Mouse (Mus musculus): ENCODE results near the gene Grm7. TPM values are rescaled to one million over a fixed set of nuclear protein-coding genes. Genes with fewer than 3 reads are reported as not detected.

Grm7 gene
- polyA plus RNA-seq, 1 experiment from 2014 or later = 0.44 TPM

GRCm38 (mm10) chr6:110709763-110710162 lies 64.4 kb downstream of the Grm7 start:
- no peaks in the 10 kb centered on the region for H3K9me3 ChIP-seq (ENCODE audit: control insufficient read depth, low read length)
- H3K27me3 ChIP-seq (replicated peaks; ENCODE audit: control insufficient read depth, insufficient read depth, low read length) = no peaks in the 10 kb centered on the region
- no peak for ATAC-seq (replicated peaks; ENCODE audit: low FRiP score)
- no peak for DNase-seq (ENCODE audit: low spot score)
- no peak overlapping the region for H3K9ac ChIP-seq (ENCODE audit: low read depth, low read length)
- H3K4me2 ChIP-seq = no peak overlapping the region
- H3K36me3 ChIP-seq (ENCODE audit: control insufficient read depth, insufficient read depth, low read length) = no peaks in the 10 kb centered on the region
- H3K27ac ChIP-seq (ENCODE audit: low read depth, low read length) = no peak overlapping the region
- WGBS = 74% methylated on average over 5 of the region's 5 CpGs
- H3K4me3 ChIP-seq (ENCODE audit: low read depth, low read length) = no peak overlapping the region
- no peaks in the 10 kb centered on the region for H3K4me1 ChIP-seq (replicated peaks; ENCODE audit: control insufficient read depth, insufficient read depth, low read length)

- Histone ChIP-seq H3K9me3 (ENCODE audit: control insufficient read depth, low read length) (no peaks in the 10 kb centered on the region), H3K27me3 (replicated peaks; ENCODE audit: control insufficient read depth, insufficient read depth, low read length) (no peaks in the 10 kb centered on the region), H3K4me3 (ENCODE audit: low read depth, low read length) (no peak overlapping the region), H3K36me3 (ENCODE audit: control insufficient read depth, insufficient read depth, low read length) (no peaks in the 10 kb centered on the region), H3K4me1 (replicated peaks; ENCODE audit: control insufficient read depth, insufficient read depth, low read length) (no peaks in the 10 kb centered on the region), H3K27ac (ENCODE audit: low read depth, low read length) (no peak overlapping the region), H3K9ac (ENCODE audit: low read depth, low read length) (no peak overlapping the region), H3K4me2 (no peak overlapping the region)
- DNase-seq (ENCODE audit: low spot score) (no peak), ATAC-seq (replicated peaks; ENCODE audit: low FRiP score) (no peak)
- WGBS = 88% methylated on average over 3 of the region's 3 CpGs
These were observed 69.6 kb downstream of the Grm7 start for GRCm38 (mm10) chr6:110714943-110715342.

- Histone ChIP-seq H3K9me3 (ENCODE audit: control insufficient read depth, low read length) (no peaks in the 10 kb centered on the region), H3K27me3 (replicated peaks; ENCODE audit: control insufficient read depth, insufficient read depth, low read length) (no peaks in the 10 kb centered on the region), H3K36me3 (ENCODE audit: control insufficient read depth, insufficient read depth, low read length) (no peaks in the 10 kb centered on the region), H3K27ac (ENCODE audit: low read depth, low read length) (no peak overlapping the region), H3K4me2 (no peak overlapping the region), H3K4me3 (ENCODE audit: low read depth, low read length) (no peak overlapping the region), H3K4me1 (replicated peaks; ENCODE audit: control insufficient read depth, insufficient read depth, low read length) (no peaks in the 10 kb centered on the region), H3K9ac (ENCODE audit: low read depth, low read length) (no peak overlapping the region)
- 85% methylated on average over 4 of the region's 4 CpGs for WGBS
- DNase-seq (ENCODE audit: low spot score) (no peak), ATAC-seq (replicated peaks; ENCODE audit: low FRiP score) (no peak)
These were observed 78.0 kb downstream of the Grm7 start for GRCm38 (mm10) chr6:110723371-110723770.

- H3K9ac ChIP-seq (ENCODE audit: low read depth, low read length) = no peak overlapping the region
- DNase-seq (ENCODE audit: low spot score) (no peak), ATAC-seq (replicated peaks; ENCODE audit: low FRiP score) (no peak)
- H3K36me3 ChIP-seq (ENCODE audit: control insufficient read depth, insufficient read depth, low read length) = no peaks in the 10 kb centered on the region
- WGBS = 77% methylated on average over 2 of the region's 2 CpGs
- H3K4me2 ChIP-seq = no peak overlapping the region
- no peaks in the 10 kb centered on the region for H3K9me3 ChIP-seq (ENCODE audit: control insufficient read depth, low read length)
- no peak overlapping the region for H3K4me3 ChIP-seq (ENCODE audit: low read depth, low read length)
- H3K27ac ChIP-seq (ENCODE audit: low read depth, low read length) = no peak overlapping the region
- H3K4me1 ChIP-seq (replicated peaks; ENCODE audit: control insufficient read depth, insufficient read depth, low read length) = no peaks in the 10 kb centered on the region
- no peaks in the 10 kb centered on the region for H3K27me3 ChIP-seq (replicated peaks; ENCODE audit: control insufficient read depth, insufficient read depth, low read length)
These were observed 88.5 kb downstream of the Grm7 start for GRCm38 (mm10) chr6:110733914-110734313.

DNA sequence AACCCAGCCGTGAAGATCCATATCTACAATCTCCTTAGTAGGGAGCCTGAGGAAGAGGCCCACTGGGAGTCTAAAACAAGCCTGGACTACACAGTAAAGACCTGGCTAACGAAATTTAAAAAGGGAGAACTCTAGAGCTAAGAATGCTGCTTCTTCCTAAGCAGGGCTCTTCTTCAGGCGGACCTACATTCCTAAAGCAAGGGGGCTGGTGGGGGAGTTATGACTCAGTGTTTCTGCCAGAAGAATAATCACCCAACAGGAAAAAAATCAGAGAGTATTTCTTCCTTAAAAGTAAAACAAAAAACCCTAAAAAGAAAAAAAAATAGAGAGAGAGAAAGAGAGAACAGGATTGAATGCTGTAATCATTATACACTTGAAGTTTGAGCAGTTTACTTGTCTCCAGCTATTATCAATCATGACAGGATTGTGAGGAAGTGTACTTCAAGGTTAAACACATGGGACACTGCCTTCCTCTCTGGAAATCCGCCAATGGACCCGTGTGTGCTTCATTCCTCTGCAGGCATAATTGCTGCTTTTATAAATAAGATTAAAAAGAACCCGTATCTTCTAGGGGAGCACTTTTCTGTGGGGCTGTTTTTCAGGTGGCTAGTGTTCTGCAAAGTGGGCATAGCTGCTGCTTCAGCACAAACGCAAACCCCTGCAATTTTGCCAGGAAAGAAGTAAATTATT lies 98.7 kb downstream of the Grm7 start:
- no peak overlapping the region for H3K4me3 ChIP-seq (ENCODE audit: low read depth, low read length)
- no peaks in the 10 kb centered on the region for H3K9me3 ChIP-seq (ENCODE audit: control insufficient read depth, low read length)
- H3K27ac ChIP-seq (ENCODE audit: low read depth, low read length) = no peak overlapping the region
- no peak overlapping the region for H3K9ac ChIP-seq (ENCODE audit: low read depth, low read length)
- DNase-seq (ENCODE audit: low spot score) (no peak), ATAC-seq (replicated peaks; ENCODE audit: low FRiP score) (no peak)
- H3K27me3 ChIP-seq (replicated peaks; ENCODE audit: control insufficient read depth, insufficient read depth, low read length) = no peaks in the 10 kb centered on the region
- no peaks in the 10 kb centered on the region for H3K36me3 ChIP-seq (ENCODE audit: control insufficient read depth, insufficient read depth, low read length)
- no peaks in the 10 kb centered on the region for H3K4me1 ChIP-seq (replicated peaks; ENCODE audit: control insufficient read depth, insufficient read depth, low read length)
- no peak overlapping the region for H3K4me2 ChIP-seq
- 53% methylated on average over 7 of the region's 7 CpGs for WGBS

DNA sequence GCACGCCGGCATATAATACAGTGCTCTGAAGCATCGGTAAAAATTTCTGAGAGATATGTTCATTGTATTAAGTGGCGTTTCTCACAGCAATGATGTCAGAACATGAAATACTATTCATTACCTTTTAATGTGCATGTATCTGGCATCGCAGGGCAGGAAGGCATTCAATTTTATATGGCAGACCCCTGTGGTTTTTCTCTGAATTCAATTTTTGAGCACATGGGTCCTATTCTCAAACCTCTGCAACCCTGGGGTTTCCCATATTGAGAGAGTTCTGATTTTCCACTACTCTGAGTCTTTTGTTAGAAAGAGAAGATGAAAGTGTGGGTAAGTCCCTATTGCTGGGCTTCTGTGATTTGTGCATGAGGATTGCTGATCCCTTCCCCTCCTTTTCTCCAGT lies 110.5 kb downstream of the Grm7 start:
- ATAC-seq (replicated peaks; ENCODE audit: low FRiP score) (no peak), DNase-seq (ENCODE audit: low spot score) (no peak)
- H3K4me1 ChIP-seq (replicated peaks; ENCODE audit: control insufficient read depth, insufficient read depth, low read length) = no peaks in the 10 kb centered on the region
- no peak overlapping the region for H3K4me2 ChIP-seq
- no peaks in the 10 kb centered on the region for H3K27me3 ChIP-seq (replicated peaks; ENCODE audit: control insufficient read depth, insufficient read depth, low read length)
- H3K27ac ChIP-seq (ENCODE audit: low read depth, low read length) = no peak overlapping the region
- no peak overlapping the region for H3K4me3 ChIP-seq (ENCODE audit: low read depth, low read length)
- H3K9ac ChIP-seq (ENCODE audit: low read depth, low read length) = no peak overlapping the region
- H3K36me3 ChIP-seq (ENCODE audit: control insufficient read depth, insufficient read depth, low read length) = no peaks in the 10 kb centered on the region
- WGBS = 91% methylated on average over 5 of the region's 5 CpGs
- H3K9me3 ChIP-seq (ENCODE audit: control insufficient read depth, low read length) = no peaks in the 10 kb centered on the region

DNA sequence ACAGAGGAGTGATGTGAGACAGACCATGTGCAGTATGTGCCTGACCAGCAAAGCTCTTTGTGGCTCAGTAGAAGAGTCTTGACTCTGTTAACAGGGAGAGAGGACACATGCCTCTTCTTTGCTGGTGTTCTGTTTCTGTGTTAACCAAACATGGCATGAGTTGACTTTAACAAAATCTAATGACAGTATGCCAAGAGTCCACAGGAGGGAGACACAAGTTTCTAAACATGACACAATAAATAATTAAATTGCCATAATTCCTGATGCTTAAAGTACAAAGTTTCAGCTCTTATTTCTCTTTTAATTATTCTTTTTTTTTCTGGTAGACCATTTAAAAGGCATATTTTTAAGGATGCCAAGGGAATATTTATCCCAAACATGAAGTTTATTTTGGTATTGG lies 124.2 kb downstream of the Grm7 start:
- Histone ChIP-seq H3K4me1 (replicated peaks; ENCODE audit: control insufficient read depth, insufficient read depth, low read length) (no peaks in the 10 kb centered on the region), H3K9ac (ENCODE audit: low read depth, low read length) (no peak overlapping the region), H3K9me3 (ENCODE audit: control insufficient read depth, low read length) (no peaks in the 10 kb centered on the region), H3K4me3 (ENCODE audit: low read depth, low read length) (no peak overlapping the region), H3K4me2 (no peak overlapping the region), H3K27me3 (replicated peaks; ENCODE audit: control insufficient read depth, insufficient read depth, low read length) (no peaks in the 10 kb centered on the region), H3K27ac (ENCODE audit: low read depth, low read length) (no peak overlapping the region), H3K36me3 (ENCODE audit: control insufficient read depth, insufficient read depth, low read length) (no peaks in the 10 kb centered on the region)
- ATAC-seq (replicated peaks; ENCODE audit: low FRiP score) (no peak), DNase-seq (ENCODE audit: low spot score) (no peak)

DNA sequence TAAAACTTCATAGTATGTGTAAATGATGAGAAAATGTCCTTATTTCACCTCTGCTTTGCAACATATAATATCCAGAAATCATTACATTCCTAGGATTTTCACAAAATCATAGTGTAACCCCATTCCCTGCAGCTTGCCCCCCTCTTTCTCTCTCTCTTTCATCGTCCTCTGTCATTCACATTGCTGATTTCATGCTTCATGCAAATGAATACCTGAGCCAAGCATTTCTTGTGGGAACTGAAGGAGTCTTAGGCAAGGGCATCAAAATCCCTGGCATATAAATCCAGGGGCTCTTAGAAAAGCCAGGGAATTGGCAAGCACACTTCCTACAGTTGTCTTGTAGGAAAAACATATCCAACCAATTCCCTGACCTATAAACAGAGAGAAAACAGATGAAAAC lies 127.3 kb downstream of the Grm7 start:
- ATAC-seq (replicated peaks; ENCODE audit: low FRiP score) = no peak
- H3K27me3 ChIP-seq (replicated peaks; ENCODE audit: control insufficient read depth, insufficient read depth, low read length) = no peaks in the 10 kb centered on the region

GRCm38 (mm10) chr6:110776046-110776445 lies 130.7 kb downstream of the Grm7 start:
- Histone ChIP-seq H3K9me3 (ENCODE audit: control insufficient read depth, low read length) (no peaks in the 10 kb centered on the region), H3K36me3 (ENCODE audit: control insufficient read depth, insufficient read depth, low read length) (no peaks in the 10 kb centered on the region), H3K27ac (ENCODE audit: low read depth, low read length) (no peak overlapping the region), H3K4me3 (ENCODE audit: low read depth, low read length) (no peak overlapping the region), H3K27me3 (replicated peaks; ENCODE audit: control insufficient read depth, insufficient read depth, low read length) (no peaks in the 10 kb centered on the region), H3K4me1 (replicated peaks; ENCODE audit: control insufficient read depth, insufficient read depth, low read length) (no peaks in the 10 kb centered on the region), H3K4me2 (no peak overlapping the region), H3K9ac (ENCODE audit: low read depth, low read length) (no peak overlapping the region)
- ATAC-seq (replicated peaks; ENCODE audit: low FRiP score) = no peak
- DNase-seq (ENCODE audit: low spot score) = no peak
- 88% methylated on average over 6 of the region's 6 CpGs for WGBS

More for the DNA sequence above, 127.3 kb downstream of the Grm7 start:
- Histone ChIP-seq H3K4me3 (ENCODE audit: low read depth, low read length) (no peak overlapping the region), H3K4me2 (no peak overlapping the region), H3K9ac (ENCODE audit: low read depth, low read length) (no peak overlapping the region), H3K36me3 (ENCODE audit: control insufficient read depth, insufficient read depth, low read length) (no peaks in the 10 kb centered on the region), H3K4me1 (replicated peaks; ENCODE audit: control insufficient read depth, insufficient read depth, low read length) (no peaks in the 10 kb centered on the region), H3K9me3 (ENCODE audit: control insufficient read depth, low read length) (no peaks in the 10 kb centered on the region), H3K27ac (ENCODE audit: low read depth, low read length) (no peak overlapping the region)
- WGBS = 53% methylated on average over 1 of the region's 1 CpGs
- no peak for DNase-seq (ENCODE audit: low spot score)
